Mouse (Mus musculus) MEL (cell line): ENCODE measurements at regions not wholly inside any gene's neighbourhood (a gene's known extent, or its start where the extent isn't known, plus 50 kb on each side); places are given as distances from the start of the nearest gene placed in this dataset.

Experiments used
- DNase-seq: peaks from one replicate; pipeline ENCODE4 v3.0.0; 2011; ENCODE audit warnings: low read depth, low spot score
- H3K27ac ChIP-seq: 2 replicates; pipeline ENCODE4 v1.5.1; 2012; ENCODE audit warnings: low read depth, mild to moderate bottlenecking, control low read depth, low read length, moderate library complexity; ENCODE audit not compliant: control insufficient read depth
- H3K27me3 ChIP-seq, 2 experiments: fragments of 150-350 bp in 1 of 2; sonication (generic) in 1 of 2; 2 replicates each; pipeline ENCODE4 v1.6.1; 2012; ENCODE audit warnings: low read length in 2 of 2, mild to moderate bottlenecking in 2 of 2, improper control_type of control experiment in 1 of 2, moderate library complexity in 1 of 2; ENCODE audit not compliant: insufficient read depth in 2 of 2, control insufficient read depth in 1 of 2
- H3K36me3 ChIP-seq, 2 experiments: 2 replicates each; pipeline ENCODE4 v1.6.1; 2012 to 2014; ENCODE audit warnings: low read length in 2 of 2, improper control_type of control experiment in 1 of 2, inconsistent platforms in 1 of 2, mild to moderate bottlenecking in 1 of 2; ENCODE audit not compliant: insufficient read depth in 2 of 2, control insufficient read depth in 1 of 2
- H3K4me1 ChIP-seq, 2 experiments: fragments of 150-350 bp in 1 of 2; sonication (generic) in 1 of 2; 2 replicates each; pipeline ENCODE4 v1.6.1; 2012; ENCODE audit warnings: low read length in 2 of 2, improper control_type of control experiment in 1 of 2, mild to moderate bottlenecking in 1 of 2; ENCODE audit not compliant: insufficient read depth in 2 of 2, control insufficient read depth in 1 of 2
- H3K4me3 ChIP-seq, 2 experiments: fragments of 150-350 bp in 1 of 2; sonication (generic) in 1 of 2; 2 replicates each; pipeline ENCODE4 v1.5.1; 2012; ENCODE audit warnings: low read depth in 2 of 2, low read length in 2 of 2, mild to moderate bottlenecking in 2 of 2, moderate library complexity in 2 of 2, control low read depth in 1 of 2, improper control_type of control experiment in 1 of 2; ENCODE audit not compliant: control insufficient read depth in 1 of 2, insufficient read depth in 1 of 2
- H3K79me2 ChIP-seq: 2 replicates; pipeline ENCODE4 v1.6.1; 2012; ENCODE audit warnings: mild to moderate bottlenecking, low read length, moderate library complexity; ENCODE audit not compliant: control insufficient read depth, poor library complexity, insufficient read depth
- H3K9ac ChIP-seq: 2 replicates; pipeline ENCODE4 v1.6.1; 2012; ENCODE audit warnings: low read depth, mild to moderate bottlenecking, control low read depth, low read length, moderate library complexity; ENCODE audit not compliant: control insufficient read depth, poor library complexity, severe bottlenecking
- H3K9me3 ChIP-seq: fragments of 150-350 bp; sonication (generic); replicated peaks from 2 replicates; pipeline ENCODE4 v1.6.1; 2012; ENCODE audit warnings: mild to moderate bottlenecking, low read length, improper control_type of control experiment, moderate library complexity; ENCODE audit not compliant: insufficient read depth
- CHD1 ChIP-seq: IDR thresholded peaks from 2 replicates; pipeline ENCODE4 v1.6.1; 2012; ENCODE audit warnings: low read depth, mild to moderate bottlenecking, inconsistent platforms, low read length, improper control_type of control experiment
- CHD2 ChIP-seq: IDR thresholded peaks from 2 replicates; pipeline ENCODE4 v1.6.1; 2011; ENCODE audit warnings: low read length, improper control_type of control experiment
- CTCF ChIP-seq, 3 experiments: IDR thresholded peaks in 2 of 3; conservative IDR thresholded peaks in 1 of 3; 2 replicates each; pipeline ENCODE4 v1.5.1; 2011 to 2012; ENCODE audit warnings: low read length in 3 of 3, low read depth in 2 of 3, mild to moderate bottlenecking in 2 of 3, improper control_type of control experiment in 1 of 3, inconsistent platforms in 1 of 3, mixed read lengths in 1 of 3, moderate library complexity in 1 of 3; ENCODE audit not compliant: control insufficient read depth in 1 of 3, insufficient read depth in 1 of 3, poor library complexity in 1 of 3, severe bottlenecking in 1 of 3
- E2F4 ChIP-seq: IDR thresholded peaks from 2 replicates; pipeline ENCODE4 v1.6.1; 2011; ENCODE audit warnings: low read depth, low read length, improper control_type of control experiment, borderline replicate concordance
- ELF1 ChIP-seq: IDR thresholded peaks from 2 replicates; pipeline ENCODE4 v1.6.1; 2014; ENCODE audit warnings: low read depth, mild to moderate bottlenecking, inconsistent platforms, low read length, improper control_type of control experiment, moderate library complexity
- EP300 ChIP-seq, 2 experiments: IDR thresholded peaks; 2 replicates each; pipeline ENCODE4 v1.6.1; 2011; ENCODE audit warnings: improper control_type of control experiment in 2 of 2, low read length in 2 of 2, low read depth in 1 of 2, mild to moderate bottlenecking in 1 of 2
- ETS1 ChIP-seq: IDR thresholded peaks from 2 replicates; pipeline ENCODE4 v1.6.1; 2012; ENCODE audit warnings: low read depth, mild to moderate bottlenecking, inconsistent platforms, low read length, improper control_type of control experiment, moderate library complexity
- GABPA ChIP-seq: IDR thresholded peaks from 2 replicates; pipeline ENCODE4 v1.6.1; 2012; ENCODE audit warnings: low read depth, mild to moderate bottlenecking, inconsistent platforms, low read length, improper control_type of control experiment, moderate library complexity
- HCFC1 ChIP-seq: IDR thresholded peaks from 2 replicates; pipeline ENCODE4 v1.6.1; 2012; ENCODE audit warnings: low read depth, mild to moderate bottlenecking, inconsistent platforms, low read length, improper control_type of control experiment, moderate library complexity
- MAFK ChIP-seq: IDR thresholded peaks from 2 replicates; pipeline ENCODE4 v1.6.1; 2011; ENCODE audit warnings: low read depth, mild to moderate bottlenecking, low read length, improper control_type of control experiment, borderline replicate concordance
- MAX ChIP-seq: IDR thresholded peaks from 2 replicates; pipeline ENCODE4 v1.6.1; 2011; ENCODE audit warnings: low read length, improper control_type of control experiment
- MXI1 ChIP-seq: IDR thresholded peaks from 2 replicates; pipeline ENCODE4 v1.6.1; 2011; ENCODE audit warnings: mild to moderate bottlenecking, low read depth, low read length, improper control_type of control experiment
- MYC ChIP-seq: IDR thresholded peaks from 2 replicates; pipeline ENCODE4 v1.6.1; 2011; ENCODE audit warnings: low read depth, mild to moderate bottlenecking, low read length, improper control_type of control experiment, moderate library complexity
- NRF1 ChIP-seq: IDR thresholded peaks from 2 replicates; pipeline ENCODE4 v1.6.1; 2014; ENCODE audit warnings: low read depth, mild to moderate bottlenecking, inconsistent platforms, low read length, improper control_type of control experiment, moderate library complexity; ENCODE audit not compliant: poor library complexity, insufficient read depth, severe bottlenecking
- POLR2AphosphoS2 ChIP-seq: IDR thresholded peaks from 2 replicates; pipeline ENCODE4 v1.6.1; 2011; ENCODE audit warnings: low read length, improper control_type of control experiment
- POLR2AphosphoS5 ChIP-seq: IDR thresholded peaks from 2 replicates; pipeline ENCODE4 v1.6.1; 2012; ENCODE audit warnings: low read depth, borderline replicate concordance, mild to moderate bottlenecking, inconsistent platforms, low read length, moderate library complexity, mixed read lengths
- RCOR1 ChIP-seq: IDR thresholded peaks from 2 replicates; pipeline ENCODE4 v1.6.1; 2012; ENCODE audit warnings: low read depth, mild to moderate bottlenecking, inconsistent platforms, low read length, improper control_type of control experiment
- SIN3A ChIP-seq: IDR thresholded peaks from 2 replicates; pipeline ENCODE4 v1.6.1; 2012; ENCODE audit warnings: low read length, improper control_type of control experiment, inconsistent platforms
- TAL1 ChIP-seq: IDR thresholded peaks from 2 replicates; pipeline ENCODE4 v1.6.1; 2012; ENCODE audit warnings: mild to moderate bottlenecking, inconsistent platforms, low read length, moderate library complexity, mixed read lengths
- USF2 ChIP-seq, 2 experiments: IDR thresholded peaks; 2 replicates each; pipeline ENCODE4 v1.6.1; 2011 to 2012; ENCODE audit warnings: improper control_type of control experiment in 2 of 2, low read length in 2 of 2, borderline replicate concordance in 1 of 2, inconsistent platforms in 1 of 2, low read depth in 1 of 2, mild to moderate bottlenecking in 1 of 2; ENCODE audit not compliant: insufficient read depth in 1 of 2
- ZC3H11A ChIP-seq: IDR thresholded peaks from 2 replicates; pipeline ENCODE4 v1.6.1; 2012; ENCODE audit warnings: low read depth, mild to moderate bottlenecking, inconsistent platforms, low read length, improper control_type of control experiment
- ZKSCAN1 ChIP-seq: IDR thresholded peaks from 2 replicates; pipeline ENCODE4 v1.6.1; 2012; ENCODE audit warnings: low read depth, mild to moderate bottlenecking, inconsistent platforms, low read length, improper control_type of control experiment, moderate library complexity
- ZMIZ1 ChIP-seq: IDR thresholded peaks from 2 replicates; pipeline ENCODE4 v1.6.1; 2012; ENCODE audit warnings: low read depth, mild to moderate bottlenecking, inconsistent platforms, low read length, improper control_type of control experiment, moderate library complexity

- TF ChIP-seq EP300 (IDR thresholded peaks at IDR 0.05; ENCODE audit: low read depth in 1 of 2, low read length in 2 of 2) (no peak), HCFC1 (no peak)
These were observed 323.6 kb downstream of the Icos start (continued) for GRCm38 (mm10) chr1:61301041-61302030.

GRCm38 (mm10) chr1:61302570-61303071, 324.9 kb downstream of the Icos start:
- Histone ChIP-seq H3K4me3 (no peak overlapping the region), H3K27me3 (no peaks in the 10 kb centered on the region), H3K36me3 (no peaks in the 10 kb centered on the region), H3K9me3 (no peaks in the 10 kb centered on the region), H3K27ac (no peak overlapping the region), H3K9ac (no peak overlapping the region), H3K4me1 (no peaks in the 10 kb centered on the region), H3K79me2 (no peaks in the 10 kb centered on the region)
- no peak for DNase-seq
- TF ChIP-seq USF2 (IDR thresholded peaks at IDR 0.05; ENCODE audit: borderline replicate concordance in 1 of 2, insufficient read depth in 1 of 2, low read depth in 1 of 2, low read length in 2 of 2) (no peak), POLR2AphosphoS2 (no peak), EP300 (IDR thresholded peaks at IDR 0.05; ENCODE audit: low read depth in 1 of 2, low read length in 2 of 2) (no peak), HCFC1 (no peak), CHD1 (no peak), MYC (no peak), ETS1 (no peak), GABPA (no peak), ELF1 (no peak)

- H3K9me3 ChIP-seq = no peaks in the 10 kb centered on the region
- no peak overlapping the region for H3K9ac ChIP-seq
- H3K36me3 ChIP-seq = no peaks in the 10 kb centered on the region
- H3K4me1 ChIP-seq = no peaks in the 10 kb centered on the region
- H3K27me3 ChIP-seq = no peaks in the 10 kb centered on the region
- no peak for DNase-seq
- H3K4me3 ChIP-seq = no peak overlapping the region
- TF ChIP-seq E2F4 (no peak), EP300 (IDR thresholded peaks at IDR 0.05; ENCODE audit: low read depth in 1 of 2, low read length in 2 of 2) (no peak), RCOR1 (no peak), ZMIZ1 (no peak), HCFC1 (no peak), MAFK (no peak), POLR2AphosphoS5 (no peak), USF2 (IDR thresholded peaks at IDR 0.05; ENCODE audit: borderline replicate concordance in 1 of 2, insufficient read depth in 1 of 2, low read depth in 1 of 2, low read length in 2 of 2) (no peak), MYC (no peak), ZC3H11A (no peak), ELF1 (no peak), NRF1 (no peak), ZKSCAN1 (no peak), MAX (no peak), TAL1 (no peak), MXI1 (no peak), SIN3A (no peak), CTCF (IDR thresholded peaks at IDR 0.05 in 2 of 3, conservative IDR thresholded peaks at IDR 0.05 in 1 of 3; ENCODE audit: control insufficient read depth in 1 of 3, insufficient read depth in 1 of 3, low read depth in 2 of 3, low read length in 3 of 3, poor library complexity in 1 of 3, severe bottlenecking in 1 of 3) (no peak), CHD2 (no peak)
- H3K79me2 ChIP-seq = no peaks in the 10 kb centered on the region
- H3K27ac ChIP-seq = no peak overlapping the region
These were observed 328.6 kb downstream of the Icos start for GRCm38 (mm10) chr1:61306296-61306695.
